Mouse (Mus musculus): ENCODE measurements around the gene 4933405L10Rik. TPM values are rescaled to one million over a fixed set of nuclear protein-coding genes. Genes with fewer than 3 reads are reported as not detected.

The 4933405L10Rik gene
- polyA plus RNA-seq, 1 experiment from 2014 or later = not detected

- no peak overlapping the region for H3K4me2 ChIP-seq
- H3K27ac ChIP-seq (ENCODE audit: low read depth) = no peak overlapping the region
- no peak overlapping the region for H3K4me3 ChIP-seq (ENCODE audit: low read depth, low read length)
- peaks cover 11% of the 10 kb centered on the region for H3K36me3 ChIP-seq (ENCODE audit: insufficient read depth)
- no peaks in the 10 kb centered on the region for H3K27me3 ChIP-seq (ENCODE audit: insufficient read depth, low read length)
- no peaks in the 10 kb centered on the region for H3K9me3 ChIP-seq (ENCODE audit: low read depth, low read length)
- H3K4me1 ChIP-seq (ENCODE audit: insufficient read depth) = no peaks in the 10 kb centered on the region
- 46% methylated on average over 14 of the region's 14 CpGs for WGBS
- no peak for TF ChIP-seq CTCF (IDR thresholded peaks at IDR 0.05; ENCODE audit: low read depth)
- ATAC-seq (ENCODE audit: insufficient read depth) (no peak), DNase-seq (no peak)
- H3K9ac ChIP-seq = no peak overlapping the region
Measured at GRCm38 (mm10) chr8:105688242-105688752, 19.2 kb upstream of the 4933405L10Rik start.

GRCm38 (mm10) chr8:105689256-105689982 lies 18.0 kb upstream of the 4933405L10Rik start:
- H3K9me3 ChIP-seq (ENCODE audit: low read depth, low read length) = no peaks in the 10 kb centered on the region
- H3K27me3 ChIP-seq (ENCODE audit: insufficient read depth, low read length) = no peaks in the 10 kb centered on the region
- H3K4me1 ChIP-seq (ENCODE audit: insufficient read depth) = 0 out of 2 replicates have a peak, but pooled peaks cover 7% of the 10 kb centered on the region
- H3K36me3 ChIP-seq (ENCODE audit: insufficient read depth) = peaks cover under 1% of the 10 kb centered on the region; the same call in 1 of the 2 replicates
- no peak for TF ChIP-seq CTCF (IDR thresholded peaks at IDR 0.05; ENCODE audit: low read depth)
- ATAC-seq (ENCODE audit: insufficient read depth) (no peak), DNase-seq (no peak)
- H3K4me2 ChIP-seq = no peak overlapping the region
- 52% methylated on average over 34 of the region's 35 CpGs for WGBS
- H3K9ac ChIP-seq = no peak overlapping the region
- no peak overlapping the region for H3K27ac ChIP-seq (ENCODE audit: low read depth)
- no peak overlapping the region for H3K4me3 ChIP-seq (ENCODE audit: low read depth, low read length)

- DNase-seq (no peak), ATAC-seq (ENCODE audit: insufficient read depth) (no peak)
- Histone ChIP-seq H3K9ac (no peak overlapping the region), H3K9me3 (ENCODE audit: low read depth, low read length) (no peaks in the 10 kb centered on the region), H3K4me1 (ENCODE audit: insufficient read depth) (0 out of 2 replicates have a peak, but pooled peaks cover 7% of the 10 kb centered on the region), H3K4me2 (no peak overlapping the region), H3K36me3 (ENCODE audit: insufficient read depth) (no peaks in the 10 kb centered on the region), H3K27ac (ENCODE audit: low read depth) (no peak overlapping the region), H3K27me3 (ENCODE audit: insufficient read depth, low read length) (no peaks in the 10 kb centered on the region), H3K4me3 (ENCODE audit: low read depth, low read length) (no peak overlapping the region)
- WGBS = 83% methylated on average over 9 of the region's 9 CpGs
- no peak for TF ChIP-seq CTCF (IDR thresholded peaks at IDR 0.05; ENCODE audit: low read depth)
Measured at GRCm38 (mm10) chr8:105689983-105690360, 17.5 kb upstream of the 4933405L10Rik start.

GRCm38 (mm10) chr8:105690978-105691377 lies 16.5 kb upstream of the 4933405L10Rik start:
- no peaks in the 10 kb centered on the region for H3K27me3 ChIP-seq (ENCODE audit: insufficient read depth, low read length)
- no peaks in the 10 kb centered on the region for H3K36me3 ChIP-seq (ENCODE audit: insufficient read depth)
- no peaks in the 10 kb centered on the region for H3K9me3 ChIP-seq (ENCODE audit: low read depth, low read length)
- no peak overlapping the region for H3K27ac ChIP-seq (ENCODE audit: low read depth)
- ATAC-seq (ENCODE audit: insufficient read depth) (no peak), DNase-seq (no peak)
- TF ChIP-seq CTCF (IDR thresholded peaks at IDR 0.05; ENCODE audit: low read depth) = no peak
- no peak overlapping the region for H3K4me3 ChIP-seq (ENCODE audit: low read depth, low read length)
- H3K9ac ChIP-seq = no peak overlapping the region
- H3K4me1 ChIP-seq (ENCODE audit: insufficient read depth) = 0 out of 2 replicates have a peak, but pooled peaks cover 7% of the 10 kb centered on the region
- WGBS = 77% methylated on average over 14 of the region's 14 CpGs
- no peak overlapping the region for H3K4me2 ChIP-seq

GRCm38 (mm10) chr8:105692449-105693182 lies 14.8 kb upstream of the 4933405L10Rik start:
- 87% methylated on average over 11 of the region's 11 CpGs for WGBS
- Histone ChIP-seq H3K9ac (no peak overlapping the region), H3K27ac (ENCODE audit: low read depth) (no peak overlapping the region), H3K36me3 (ENCODE audit: insufficient read depth) (peaks cover 8% of the 10 kb centered on the region; the same call in 1 of the 2 replicates), H3K27me3 (ENCODE audit: insufficient read depth, low read length) (no peaks in the 10 kb centered on the region), H3K4me3 (ENCODE audit: low read depth, low read length) (no peak overlapping the region), H3K4me2 (no peak overlapping the region), H3K4me1 (ENCODE audit: insufficient read depth) (0 out of 2 replicates have a peak, but pooled peaks cover 7% of the 10 kb centered on the region), H3K9me3 (ENCODE audit: low read depth, low read length) (no peaks in the 10 kb centered on the region)
- TF ChIP-seq CTCF (IDR thresholded peaks at IDR 0.05; ENCODE audit: low read depth) = no peak
- ATAC-seq (ENCODE audit: insufficient read depth) = no peak
- DNase-seq = no peak

GRCm38 (mm10) chr8:105693648-105694047 lies 13.8 kb upstream of the 4933405L10Rik start:
- DNase-seq = peak; percentile 73
- Histone ChIP-seq H3K27me3 (ENCODE audit: insufficient read depth, low read length) (no peaks in the 10 kb centered on the region), H3K9me3 (ENCODE audit: low read depth, low read length) (no peaks in the 10 kb centered on the region), H3K27ac (ENCODE audit: low read depth) (no peak overlapping the region), H3K4me3 (ENCODE audit: low read depth, low read length) (peak overlapping the region; percentile 44), H3K36me3 (ENCODE audit: insufficient read depth) (peaks cover 18% of the 10 kb centered on the region; the same call in 1 of the 2 replicates), H3K4me1 (ENCODE audit: insufficient read depth) (0 out of 2 replicates have a peak, but pooled peaks cover 7% of the 10 kb centered on the region), H3K4me2 (peak overlapping the region; percentile 90), H3K9ac (no peak overlapping the region; the same call in 1 of the 2 replicates)
- peak; percentile 52 for ATAC-seq (ENCODE audit: insufficient read depth)
- 2% methylated on average over 30 of the region's 30 CpGs for WGBS
- TF ChIP-seq CTCF (IDR thresholded peaks at IDR 0.05; ENCODE audit: low read depth) = no peak

Data from lung, embryonic 14.5 days (tissue).